Mouse (Mus musculus) embryonic facial prominence, embryonic 14.5 days (tissue): ENCODE measurements around the gene Col23a1. TPM values are rescaled to one million over a fixed set of nuclear protein-coding genes. Genes with fewer than 3 reads are reported as not detected.
"Not testable (repeated sequence)": the region's sequence is repeated elsewhere in the genome, so short reads cannot be mapped to it uniquely, and the experiment has no call there.

Experiments used
- ATAC-seq: fragments of 200-750 bp; cut with Nextera tagmentation; 2 replicates; pipeline ENCODE4 v1.8.0; 2017; ENCODE audit warnings: low read depth, moderate number of reproducible peaks, moderate TSS enrichment
- DNase-seq: peaks from one replicate; pipeline ENCODE4 v3.0.0-alpha.2; 2015; ENCODE audit warnings: low spot score
- H3K27ac ChIP-seq: fragments of 300-500 bp; sonication (generic); replicated peaks from 2 replicates; pipeline ENCODE4 v1.5.1; 2014; ENCODE audit warnings: low read depth, mild to moderate bottlenecking, low read length, moderate library complexity
- H3K27me3 ChIP-seq: fragments of 300-500 bp; sonication (generic); replicated peaks from 2 replicates; pipeline ENCODE4 v1.6.1; 2014; ENCODE audit warnings: low read length; ENCODE audit not compliant: control insufficient read depth, insufficient read depth
- H3K36me3 ChIP-seq: fragments of 300-500 bp; sonication (generic); 2 replicates; pipeline ENCODE4 v1.6.1; 2014; ENCODE audit warnings: low read length, mixed read lengths; ENCODE audit not compliant: control insufficient read depth, insufficient read depth
- H3K4me1 ChIP-seq: fragments of 300-500 bp; sonication (generic); 2 replicates; pipeline ENCODE4 v1.6.1; 2014; ENCODE audit warnings: antibody characterized with exemption, low read length; ENCODE audit not compliant: control insufficient read depth, insufficient read depth
- H3K4me2 ChIP-seq: fragments of 300-500 bp; sonication (generic); 2 replicates; pipeline ENCODE4 v1.6.1; 2014; ENCODE audit warnings: low read depth, mild to moderate bottlenecking, low read length, moderate library complexity, mixed read lengths
- H3K4me3 ChIP-seq: fragments of 300-500 bp; sonication (generic); 2 replicates; pipeline ENCODE4 v1.5.1; 2014; ENCODE audit warnings: low read depth, mild to moderate bottlenecking, low read length
- H3K9ac ChIP-seq: fragments of 300-500 bp; sonication (generic); 2 replicates; pipeline ENCODE4 v1.6.1; 2014; ENCODE audit warnings: low read depth, mild to moderate bottlenecking, low read length, moderate library complexity, mixed read lengths
- H3K9me3 ChIP-seq: fragments of 300-500 bp; sonication (generic); 2 replicates; pipeline ENCODE4 v1.6.1; 2016; ENCODE audit warnings: low read length; ENCODE audit not compliant: control insufficient read depth
- WGBS: fragments of 180-500 bp; shearing (Covaris S2); extraction: QIAGEN DNeasy Blood & Tissue Kit; methylation state at CpG from one replicate; pipeline ENCODE4 v1.1.7; 2014; 5-methylcytosine and 5-hydroxymethylcytosine counted together
- polyA plus RNA-seq: library from polyadenylated mRNA; unstranded; fragments of >200 nt; fragmentation: Nextera tagmentation; extraction: Ambion mirVana; gene quantifications from 2 replicates; pipeline ENCODE4 v1.2.1, GENCODE M21; 2014

Col23a1 gene
- polyA plus RNA-seq, 1 experiment from 2014 or later, result 20.2 TPM

GRCm38 (mm10) chr11:51351151-51351550, 61.4 kb downstream of the Col23a1 start:
- Histone ChIP-seq H3K9ac (no peak overlapping the region), H3K4me2 (no peak overlapping the region), H3K9me3 (no peaks in the 10 kb centered on the region), H3K36me3 (no peaks in the 10 kb centered on the region), H3K4me3 (no peak overlapping the region), H3K4me1 (peaks cover 39% of the 10 kb centered on the region), H3K27me3 (no peaks in the 10 kb centered on the region; the same call in 1 of the 2 replicates), H3K27ac (no peak overlapping the region)
- no peak for DNase-seq
- WGBS, result 73% methylated on average over 9 of the region's 9 CpGs
- ATAC-seq, result no peak

- DNase-seq (peak; percentile 63), ATAC-seq (0 out of 2 replicates have a peak, but pooled peaks have one; percentile 30)
- no peaks in the 10 kb centered on the region for H3K9me3 ChIP-seq
- WGBS, result 27% methylated on average over 5 of the region's 5 CpGs
- H3K4me3 ChIP-seq, result no peak overlapping the region
- no peak overlapping the region for H3K4me2 ChIP-seq
- peak overlapping the region; percentile 8; the same call in 1 of the 2 replicates for H3K27ac ChIP-seq
- no peaks in the 10 kb centered on the region for H3K36me3 ChIP-seq
- H3K9ac ChIP-seq, result no peak overlapping the region
- H3K4me1 ChIP-seq, result peaks cover 37% of the 10 kb centered on the region
- no peaks in the 10 kb centered on the region; the same call in 1 of the 2 replicates for H3K27me3 ChIP-seq
Observed at GRCm38 (mm10) chr11:51351841-51352240, 62.1 kb downstream of the Col23a1 start.

GRCm38 (mm10) chr11:51353746-51354145, 64.0 kb downstream of the Col23a1 start:
- no peak for ATAC-seq

GRCm38 (mm10) chr11:51358981-51359380, 69.3 kb downstream of the Col23a1 start:
- ATAC-seq, H3K9ac ChIP-seq, H3K27ac ChIP-seq, H3K36me3 ChIP-seq, H3K4me1 ChIP-seq, DNase-seq, H3K4me2 ChIP-seq, H3K4me3 ChIP-seq, H3K27me3 ChIP-seq, H3K9me3 ChIP-seq: not testable (repeated sequence)
- 94% methylated on average over 9 of the region's 9 CpGs for WGBS

More at GRCm38 (mm10) chr11:51353746-51354145, 64.0 kb downstream of the Col23a1 start:
- H3K36me3 ChIP-seq, result no peaks in the 10 kb centered on the region
- no peak overlapping the region for H3K4me3 ChIP-seq
- H3K9me3 ChIP-seq, result no peaks in the 10 kb centered on the region
- H3K9ac ChIP-seq, result no peak overlapping the region
- H3K4me2 ChIP-seq, result no peak overlapping the region
- peaks cover 25% of the 10 kb centered on the region for H3K4me1 ChIP-seq
- DNase-seq, result no peak
- H3K27ac ChIP-seq, result no peak overlapping the region
- 76% methylated on average over 5 of the region's 5 CpGs for WGBS
- H3K27me3 ChIP-seq, result no peaks in the 10 kb centered on the region; the same call in 1 of the 2 replicates

- no peaks in the 10 kb centered on the region for H3K4me1 ChIP-seq
- no peaks in the 10 kb centered on the region for H3K27me3 ChIP-seq
- WGBS, result 76% methylated on average over 5 of the region's 5 CpGs
- H3K9me3 ChIP-seq, result no peaks in the 10 kb centered on the region
- ATAC-seq (no peak; the same call in 1 of the 2 replicates), DNase-seq (no peak)
- no peak overlapping the region for H3K9ac ChIP-seq
- H3K36me3 ChIP-seq, result no peaks in the 10 kb centered on the region
- H3K4me3 ChIP-seq, result no peak overlapping the region
- H3K4me2 ChIP-seq, result no peak overlapping the region
- H3K27ac ChIP-seq, result no peak overlapping the region
Observed at GRCm38 (mm10) chr11:51364353-51364752, 74.6 kb downstream of the Col23a1 start.

GRCm38 (mm10) chr11:51367334-51367733, 77.6 kb downstream of the Col23a1 start:
- Histone ChIP-seq H3K4me1 (no peaks in the 10 kb centered on the region; the same call in 1 of the 2 replicates), H3K27ac (no peak overlapping the region), H3K9ac (no peak overlapping the region), H3K36me3 (no peaks in the 10 kb centered on the region), H3K27me3 (no peaks in the 10 kb centered on the region), H3K4me3 (no peak overlapping the region), H3K9me3 (no peaks in the 10 kb centered on the region), H3K4me2 (no peak overlapping the region)
- ATAC-seq, result no peak
- DNase-seq, result no peak
- 58% methylated on average over 5 of the region's 5 CpGs for WGBS

- H3K4me2 ChIP-seq, result no peak overlapping the region
- 64% methylated on average over 4 of the region's 4 CpGs for WGBS
- no peaks in the 10 kb centered on the region for H3K9me3 ChIP-seq
- H3K27me3 ChIP-seq, result no peaks in the 10 kb centered on the region
- no peak overlapping the region for H3K4me3 ChIP-seq
- no peak overlapping the region for H3K9ac ChIP-seq
- H3K27ac ChIP-seq, result no peak overlapping the region
- DNase-seq (no peak), ATAC-seq (no peak)
- no peaks in the 10 kb centered on the region; the same call in 1 of the 2 replicates for H3K4me1 ChIP-seq
- H3K36me3 ChIP-seq, result no peaks in the 10 kb centered on the region
Observed at GRCm38 (mm10) chr11:51370273-51370672, 80.6 kb downstream of the Col23a1 start.

GRCm38 (mm10) chr11:51371321-51371720, 81.6 kb downstream of the Col23a1 start:
- Histone ChIP-seq H3K9ac (no peak overlapping the region), H3K4me2 (no peak overlapping the region), H3K9me3 (no peaks in the 10 kb centered on the region), H3K4me1 (no peaks in the 10 kb centered on the region; the same call in 1 of the 2 replicates), H3K4me3 (no peak overlapping the region), H3K27ac (no peak overlapping the region), H3K27me3 (no peaks in the 10 kb centered on the region), H3K36me3 (no peaks in the 10 kb centered on the region)
- DNase-seq (no peak), ATAC-seq (no peak)
- WGBS, result 57% methylated on average over 4 of the region's 4 CpGs

- H3K4me1 ChIP-seq, result no peaks in the 10 kb centered on the region; the same call in 1 of the 2 replicates
- ATAC-seq (no peak), DNase-seq (no peak)
- H3K4me2 ChIP-seq, result no peak overlapping the region
- H3K36me3 ChIP-seq, result no peaks in the 10 kb centered on the region
- WGBS, result 55% methylated on average over 1 of the region's 1 CpGs
- H3K27me3 ChIP-seq, result no peaks in the 10 kb centered on the region
- H3K27ac ChIP-seq, result no peak overlapping the region
- H3K4me3 ChIP-seq, result no peak overlapping the region
- H3K9me3 ChIP-seq, result no peaks in the 10 kb centered on the region
- H3K9ac ChIP-seq, result no peak overlapping the region
Observed at GRCm38 (mm10) chr11:51371926-51372325, 82.2 kb downstream of the Col23a1 start.
